Mouse (Mus musculus) olfactory bulb, adult 2 months (tissue): ENCODE results near the gene Sgms1. TPM values are rescaled to one million over a fixed set of nuclear protein-coding genes. Genes with fewer than 3 reads are reported as not detected.
A peak's percentile ranks its signal among the peaks of the same experiment; 100 is the strongest.

Source experiments
- H3K27ac ChIP-seq: fragments of 200-500 bp; 2 replicates; pipeline ENCODE4 v1.5.1; 2012; ENCODE audit warnings: low read depth, low read length; ENCODE audit not compliant: insufficient read depth
- H3K4me1 ChIP-seq: fragments of 200-500 bp; 2 replicates; pipeline ENCODE4 v1.6.1; 2012; ENCODE audit warnings: low read length; ENCODE audit not compliant: control insufficient read depth, insufficient read depth
- H3K4me3 ChIP-seq: fragments of 200-500 bp; 2 replicates; pipeline ENCODE4 v1.5.1; 2012; ENCODE audit warnings: mild to moderate bottlenecking, low read depth, low read length, moderate library complexity; ENCODE audit not compliant: insufficient read depth
- CTCF ChIP-seq: fragments of 200-500 bp; IDR thresholded peaks from 2 replicates; pipeline ENCODE4 v1.5.1; 2012; ENCODE audit warnings: low read depth, mild to moderate bottlenecking, low read length, moderate library complexity; ENCODE audit not compliant: insufficient read depth
- POLR2A ChIP-seq: fragments of 200-500 bp; IDR thresholded peaks from 2 replicates; pipeline ENCODE4 v1.6.1; 2012; ENCODE audit warnings: mild to moderate bottlenecking, low read depth, low read length, moderate library complexity; ENCODE audit not compliant: insufficient read depth
- WGBS: fragments of 180-500 bp; shearing (Covaris S2); methylation state at CpG from one replicate; pipeline ENCODE4 v1.1.7; 2018; 5-methylcytosine and 5-hydroxymethylcytosine counted together
- polyA plus RNA-seq: library from polyadenylated mRNA; stranded (reverse); fragments of >200 nt; gene quantifications from 2 replicates; pipeline ENCODE4 v1.2.4, GENCODE M21; 2012; ENCODE audit warnings: low replicate concordance; ENCODE audit not compliant: missing spikeins, insufficient read depth, insufficient read length

Gene Sgms1
- polyA plus RNA-seq, 1 experiment = not detected

DNA sequence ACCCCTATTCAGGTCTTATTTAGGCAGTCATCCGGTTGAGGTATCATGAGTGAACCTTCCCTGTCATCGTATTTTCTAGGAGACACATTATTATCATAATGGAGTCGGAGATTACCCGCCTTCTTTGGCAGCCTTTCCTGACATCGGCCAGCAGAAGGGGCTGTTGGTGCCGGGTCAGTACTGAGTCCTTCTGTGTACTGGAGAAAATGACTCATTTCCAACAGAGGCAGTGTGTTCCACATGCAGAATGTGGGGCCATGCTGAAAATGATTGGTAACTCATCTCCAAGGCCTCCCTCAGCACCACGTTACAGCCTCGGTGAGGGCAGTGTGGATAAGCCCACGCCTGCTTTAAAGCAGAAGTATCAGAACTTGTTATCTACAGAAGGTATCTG, 164.4 kb downstream of the Sgms1 start:
- 62% methylated on average over 9 of the region's 9 CpGs for WGBS
- Histone ChIP-seq H3K4me1 (peaks cover 11% of the 10 kb centered on the region), H3K4me3 (no peak overlapping the region), H3K27ac (no peak overlapping the region)
- TF ChIP-seq POLR2A = no peak
- TF ChIP-seq CTCF = no peak

GRCm38 (mm10) chr19:32224318-32225096, 165.0 kb downstream of the Sgms1 start:
- H3K4me1 ChIP-seq = peaks cover 11% of the 10 kb centered on the region
- no peak for TF ChIP-seq POLR2A
- TF ChIP-seq CTCF = no peak
- WGBS = 91% methylated on average over 2 of the region's 2 CpGs
- no peak overlapping the region for H3K27ac ChIP-seq
- no peak overlapping the region for H3K4me3 ChIP-seq

GRCm38 (mm10) chr19:32223751-32224174, 165.8 kb downstream of the Sgms1 start:
- Histone ChIP-seq H3K4me1 (peaks cover 11% of the 10 kb centered on the region), H3K4me3 (no peak overlapping the region), H3K27ac (no peak overlapping the region)
- WGBS = 89% methylated on average over 3 of the region's 3 CpGs
- no peak for TF ChIP-seq POLR2A
- no peak for TF ChIP-seq CTCF

- WGBS = 82% methylated on average over 11 of the region's 11 CpGs
- Histone ChIP-seq H3K4me3 (no peak overlapping the region), H3K4me1 (peaks cover 11% of the 10 kb centered on the region), H3K27ac (no peak overlapping the region)
- no peak for TF ChIP-seq CTCF
- TF ChIP-seq POLR2A = no peak
These were observed 167.4 kb downstream of the Sgms1 start for GRCm38 (mm10) chr19:32222083-32222482.

DNA sequence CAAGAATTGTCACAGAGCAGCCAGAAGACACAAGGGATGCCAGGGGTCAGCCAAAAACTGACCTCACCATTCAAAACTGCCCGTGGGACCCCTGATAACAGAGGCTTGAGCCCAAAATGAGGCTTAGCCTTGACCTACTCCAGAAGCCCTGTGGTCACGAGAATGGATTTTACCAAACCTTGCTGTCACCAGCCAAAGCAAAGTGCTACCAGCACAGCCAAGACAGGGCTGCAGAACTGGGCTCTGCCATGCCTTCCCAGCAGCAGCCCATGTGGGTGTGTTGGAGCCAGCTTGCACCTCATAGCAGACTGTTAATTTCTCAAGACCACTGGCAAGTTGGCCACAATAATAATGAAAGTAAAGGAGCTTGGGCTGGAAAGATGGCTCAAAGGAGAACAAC, 168.5 kb downstream of the Sgms1 start:
- Histone ChIP-seq H3K27ac (peak overlapping the region; percentile 40; the same call in 1 of the 2 replicates), H3K4me3 (no peak overlapping the region), H3K4me1 (peaks cover 11% of the 10 kb centered on the region)
- TF ChIP-seq POLR2A (no peak), CTCF (no peak)
- 47% methylated on average over 2 of the region's 2 CpGs for WGBS

GRCm38 (mm10) chr19:32216710-32217109, 172.8 kb downstream of the Sgms1 start:
- no peak overlapping the region for H3K27ac ChIP-seq
- no peak overlapping the region for H3K4me3 ChIP-seq
- TF ChIP-seq CTCF (no peak), POLR2A (no peak)
- peaks cover 7% of the 10 kb centered on the region for H3K4me1 ChIP-seq
- 100% methylated on average over 2 of the region's 2 CpGs for WGBS

DNA sequence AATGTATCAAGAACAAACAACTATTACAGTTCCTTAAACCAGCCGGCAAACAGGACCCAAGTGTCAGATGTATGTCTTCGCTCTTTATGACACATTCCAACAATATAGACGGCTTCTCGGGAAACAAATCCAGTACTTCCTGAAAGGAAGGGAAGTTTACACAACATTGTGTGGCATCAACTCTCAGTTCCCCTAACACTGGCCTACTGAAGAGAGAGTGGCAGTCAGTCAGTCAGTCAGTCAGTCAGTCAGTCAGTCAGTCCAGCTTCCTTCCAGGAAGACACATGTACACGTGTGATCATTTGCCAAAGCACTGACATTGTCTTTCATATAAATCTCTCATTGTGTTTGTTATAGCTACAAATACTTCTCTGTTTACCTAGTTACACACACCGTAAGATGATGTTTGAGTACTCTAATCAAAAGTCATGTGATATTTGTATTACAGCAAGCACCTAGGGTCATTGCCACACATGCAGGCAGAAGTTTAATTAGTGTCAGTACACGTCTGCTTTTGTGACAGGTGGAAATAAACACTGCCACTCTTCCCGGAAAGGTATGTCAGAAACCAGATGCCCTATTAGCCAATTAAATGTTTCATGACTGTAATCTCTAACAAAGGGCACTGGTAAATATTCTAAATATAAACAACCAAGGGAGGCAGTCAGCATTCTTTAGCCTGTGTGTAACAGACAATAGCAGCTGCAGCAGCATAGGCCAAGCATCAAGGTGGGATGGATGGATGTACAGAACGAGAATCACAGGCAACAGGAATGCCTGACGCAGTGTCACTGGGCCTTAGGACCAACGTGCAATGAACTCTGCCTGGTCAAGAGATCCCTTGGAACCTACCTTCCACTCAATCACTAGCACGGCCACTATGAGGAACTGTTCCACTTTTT, 174.4 kb downstream of the Sgms1 start:
- WGBS = 88% methylated on average over 12 of the region's 12 CpGs
- no peak overlapping the region for H3K27ac ChIP-seq
- no peak for TF ChIP-seq POLR2A
- no peak for TF ChIP-seq CTCF
- H3K4me3 ChIP-seq = no peak overlapping the region
- peaks cover 7% of the 10 kb centered on the region; the same call in 1 of the 2 replicates for H3K4me1 ChIP-seq

DNA sequence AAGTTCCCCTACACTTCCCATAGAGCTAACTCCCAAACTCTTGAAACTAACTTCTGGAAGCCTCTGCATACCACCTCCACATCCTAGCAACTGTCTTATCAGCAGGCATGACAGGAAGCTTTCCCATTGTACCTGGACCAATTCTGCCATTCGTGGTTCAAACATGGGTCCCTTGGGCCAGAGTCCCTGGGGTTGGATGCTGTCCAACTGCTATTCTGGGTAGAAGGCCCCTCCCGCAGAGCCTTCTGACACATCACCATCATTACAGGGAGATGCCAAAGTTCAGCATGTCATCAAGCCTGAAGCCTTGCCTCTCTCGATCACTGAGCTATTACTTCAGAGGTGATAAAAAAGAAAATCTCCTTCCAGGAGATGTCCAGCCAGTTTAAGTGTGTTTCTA, 175.9 kb downstream of the Sgms1 start:
- H3K27ac ChIP-seq = no peak overlapping the region
- no peak for TF ChIP-seq CTCF
- TF ChIP-seq POLR2A = no peak
- H3K4me1 ChIP-seq = peaks cover 7% of the 10 kb centered on the region; the same call in 1 of the 2 replicates
- H3K4me3 ChIP-seq = no peak overlapping the region
- 79% methylated on average over 3 of the region's 3 CpGs for WGBS

DNA sequence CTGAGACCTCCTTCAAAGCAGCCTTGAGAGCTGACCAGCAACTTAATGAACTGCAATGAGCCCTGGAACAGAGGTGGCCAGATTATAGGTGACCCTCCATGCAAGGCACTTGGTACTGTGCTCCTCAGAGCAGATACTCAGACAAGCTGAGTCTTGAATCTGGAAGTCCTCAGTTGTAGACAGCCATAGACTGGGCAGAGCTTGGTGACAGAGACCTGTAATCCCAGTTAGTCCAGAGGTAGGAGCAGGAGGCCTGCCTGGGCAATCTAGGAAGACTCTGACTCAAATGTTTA, 178.3 kb downstream of the Sgms1 start:
- no peak for TF ChIP-seq CTCF
- no peak for TF ChIP-seq POLR2A
- no peak overlapping the region for H3K27ac ChIP-seq

More for the DNA sequence above, 178.3 kb downstream of the Sgms1 start:
- H3K4me1 ChIP-seq = peaks cover 7% of the 10 kb centered on the region; the same call in 1 of the 2 replicates
- H3K4me3 ChIP-seq = no peak overlapping the region
